Mouse (Mus musculus) c-Kit-positive CD71-positive TER-119-negative erythroid progenitor cells, embryonic 14.5 days (primary cell): ENCODE measurements around the gene Cox6b1.

ENCODE experiments used
- DNase-seq: peaks from one replicate; pipeline ENCODE4 v3.0.0-alpha.2; 2013; ENCODE audit warnings: low read depth

Cox6b1 gene

GRCm38 (mm10) chr7:30625530-30626384, at the start of gene Cox6b1:
Gene Cox6b1, minus strand, starts transcription at chr7:30626151.
- peak; percentile 81 for DNase-seq

DNA sequence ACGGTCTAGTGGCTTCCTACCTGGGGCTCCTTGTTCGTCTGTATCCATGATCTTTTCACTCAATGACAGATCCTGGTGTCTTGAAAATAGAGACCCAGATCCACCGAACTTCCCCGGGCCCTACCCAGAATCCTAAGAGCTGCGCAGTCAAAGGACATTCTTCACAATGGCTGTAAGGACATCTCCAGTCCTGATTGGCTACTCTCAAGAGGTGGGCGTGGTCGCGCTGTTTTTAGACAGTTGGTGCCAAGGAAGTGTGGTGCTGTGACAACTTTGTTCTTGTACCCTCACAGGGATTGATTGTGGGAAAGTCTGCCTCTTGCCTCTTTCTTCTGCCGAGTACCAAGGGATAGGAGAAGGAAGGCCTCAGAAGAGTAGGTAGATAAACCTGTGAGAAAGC, 45.5 kb upstream of the Cox6b1 start, which contains the start of gene Pmis2:
TSS of gene Pmis2 (minus strand) at position 126 of the 400 bp plus-strand sequence.
- DNase-seq = no peak

GRCm38 (mm10) chr7:30669229-30669628, 43.3 kb upstream of the Cox6b1 start:
- DNase-seq = peak; percentile 52

GRCm38 (mm10) chr7:30665321-30665720, 39.4 kb upstream of the Cox6b1 start:
- DNase-seq = no peak

DNA sequence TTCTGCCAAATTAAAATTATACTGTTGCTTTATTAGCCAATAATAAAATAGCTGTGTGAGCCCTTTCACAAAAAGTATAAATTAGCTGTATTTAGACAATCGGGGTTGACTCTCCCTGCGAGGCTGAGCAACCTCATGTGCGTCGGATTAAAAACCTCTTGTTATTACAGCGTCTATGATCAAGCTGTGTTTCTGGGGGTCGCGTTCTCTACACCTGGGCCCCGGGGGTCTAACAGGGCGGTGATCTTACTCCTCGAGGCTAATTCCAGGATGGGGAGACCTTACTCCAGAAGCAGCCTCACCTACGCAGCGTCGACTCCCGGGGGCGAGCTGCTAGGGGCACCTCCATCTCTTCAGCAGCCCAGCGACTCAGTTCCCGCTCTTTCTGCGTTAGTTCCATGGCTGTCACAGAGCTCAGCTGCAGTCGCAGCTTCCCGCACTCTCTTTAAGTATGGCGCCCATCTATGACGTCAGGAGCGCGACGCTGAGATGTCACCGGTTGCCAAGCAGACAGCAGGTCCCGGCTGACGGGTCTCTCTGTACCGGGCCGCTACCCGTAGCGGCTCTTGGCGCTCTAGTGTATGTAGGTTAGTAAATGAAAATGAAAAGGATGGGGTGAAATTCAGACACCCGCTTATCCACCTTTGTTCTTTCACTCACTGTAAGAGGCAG, 38.7 kb upstream of the Cox6b1 start, which contains the start of gene Haus5:
TSS of gene Haus5 (minus strand) at position 466 of the 672 bp plus-strand sequence.
- peak; percentile 92 for DNase-seq

GRCm38 (mm10) chr7:30649591-30650540, 23.9 kb upstream of the Cox6b1 start, which contains the start of gene Rbm42:
Gene Rbm42, minus strand, starts transcription at chr7:30650317.
- peak; percentile 99 for DNase-seq

GRCm38 (mm10) chr7:30639083-30639482, 13.1 kb upstream of the Cox6b1 start:
- DNase-seq = no peak

GRCm38 (mm10) chr7:30636395-30636794, 10.4 kb upstream of the Cox6b1 start:
- DNase-seq = no peak

- no peak for DNase-seq
These were observed 9.8 kb upstream of the Cox6b1 start, which contains the start of gene Etv2 for GRCm38 (mm10) chr7:30635752-30636151. Gene Etv2, minus strand, starts transcription at chr7:30635852.

DNA sequence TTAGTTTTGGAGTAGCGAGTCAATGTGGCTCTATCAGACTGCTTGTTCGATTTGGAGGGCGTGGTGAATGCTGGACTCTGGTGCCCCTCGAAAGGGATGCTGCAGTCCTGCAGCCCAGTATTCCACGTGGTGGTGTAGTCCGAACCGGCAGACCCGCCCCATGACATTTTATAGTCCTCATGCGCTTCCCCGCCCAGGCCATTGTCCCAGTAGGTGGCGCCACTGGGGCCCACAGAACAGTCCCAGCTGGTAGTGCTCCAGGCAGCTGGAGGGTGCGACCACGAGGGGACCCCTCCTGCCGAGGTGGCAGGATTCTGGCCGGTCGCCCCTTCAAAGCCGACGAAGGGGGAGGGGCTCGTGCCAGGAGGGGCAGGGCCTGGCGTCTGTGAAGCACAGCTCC, 8.7 kb upstream of the Cox6b1 start:
- peak; percentile 45 for DNase-seq

DNA sequence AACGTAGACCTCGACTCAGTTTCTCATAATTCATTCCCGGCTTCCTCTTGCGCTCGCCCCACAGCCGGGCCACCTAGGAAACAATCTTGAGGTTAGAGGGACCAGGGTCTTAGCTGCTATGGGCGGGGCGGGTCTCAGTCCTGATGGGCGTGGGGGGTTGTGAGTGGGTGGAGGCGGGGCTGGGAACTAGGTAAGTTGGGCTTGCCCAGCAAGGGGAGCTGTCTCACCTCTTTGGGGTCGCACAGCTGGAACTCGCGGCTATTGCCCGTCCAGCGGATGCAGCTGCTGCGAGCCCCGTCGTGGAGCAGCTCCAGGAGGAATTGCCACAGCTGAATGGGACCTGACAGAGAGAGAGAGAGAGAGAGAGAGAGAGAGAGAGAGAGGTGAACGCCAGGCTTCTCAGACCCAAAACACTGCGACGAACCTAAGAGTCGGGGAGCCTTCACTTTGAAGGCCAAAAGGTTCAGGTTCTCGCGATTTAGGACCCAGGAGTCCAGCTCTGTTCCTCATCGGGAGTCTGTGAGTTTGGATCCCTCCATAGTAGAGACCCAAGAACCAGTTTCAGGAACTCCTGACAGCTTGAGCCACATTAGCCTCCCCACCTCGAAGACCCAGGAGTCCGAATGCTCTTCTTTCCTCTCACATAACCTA, 7.9 kb upstream of the Cox6b1 start:
- no peak for DNase-seq

DNA sequence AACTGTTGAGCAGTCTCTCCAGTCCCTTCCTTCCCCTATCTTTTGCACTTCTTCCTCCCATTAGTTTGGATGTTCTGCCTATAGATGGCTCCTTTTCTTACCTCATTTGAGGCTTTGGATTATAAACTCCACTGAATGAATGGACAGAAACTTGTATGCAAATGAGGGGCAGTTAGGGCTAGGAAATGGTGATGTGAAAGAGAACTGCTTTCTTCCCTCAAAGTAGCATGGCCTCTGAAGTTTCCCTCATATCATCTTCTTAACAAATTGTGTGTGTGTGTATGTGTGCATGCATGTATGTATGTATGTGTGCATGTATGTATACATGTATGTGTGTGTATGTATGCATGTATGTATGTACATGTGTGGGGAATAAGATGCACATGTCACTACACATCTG, 3.1 kb upstream of the Cox6b1 start:
- no peak for DNase-seq

DNA sequence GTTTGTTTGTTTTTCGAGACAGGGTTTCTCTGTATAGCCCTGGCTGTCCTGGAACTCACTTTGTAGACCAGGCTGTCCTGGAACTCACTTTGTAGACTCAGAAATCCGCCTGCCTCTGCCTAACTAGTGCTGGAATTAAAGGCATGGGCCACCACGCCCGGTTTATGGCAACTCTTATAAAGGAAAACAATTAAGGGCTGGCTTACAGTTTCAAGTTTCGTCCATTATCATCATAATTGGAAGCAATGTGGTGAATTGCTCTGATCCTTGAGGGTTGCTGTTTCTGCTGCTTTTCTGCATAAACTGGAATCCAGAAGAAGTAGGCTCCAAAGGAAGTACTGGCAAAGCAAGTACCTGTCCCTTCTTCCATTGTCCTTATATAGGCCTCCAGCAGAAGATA, 696 bp upstream of the Cox6b1 start:
- no peak for DNase-seq

GRCm38 (mm10) chr7:30619202-30619601, 6.7 kb downstream of the Cox6b1 start:
- peak; percentile 38 for DNase-seq

- no peak for DNase-seq
These were observed 7.3 kb downstream of the Cox6b1 start for GRCm38 (mm10) chr7:30618658-30619057.

DNA sequence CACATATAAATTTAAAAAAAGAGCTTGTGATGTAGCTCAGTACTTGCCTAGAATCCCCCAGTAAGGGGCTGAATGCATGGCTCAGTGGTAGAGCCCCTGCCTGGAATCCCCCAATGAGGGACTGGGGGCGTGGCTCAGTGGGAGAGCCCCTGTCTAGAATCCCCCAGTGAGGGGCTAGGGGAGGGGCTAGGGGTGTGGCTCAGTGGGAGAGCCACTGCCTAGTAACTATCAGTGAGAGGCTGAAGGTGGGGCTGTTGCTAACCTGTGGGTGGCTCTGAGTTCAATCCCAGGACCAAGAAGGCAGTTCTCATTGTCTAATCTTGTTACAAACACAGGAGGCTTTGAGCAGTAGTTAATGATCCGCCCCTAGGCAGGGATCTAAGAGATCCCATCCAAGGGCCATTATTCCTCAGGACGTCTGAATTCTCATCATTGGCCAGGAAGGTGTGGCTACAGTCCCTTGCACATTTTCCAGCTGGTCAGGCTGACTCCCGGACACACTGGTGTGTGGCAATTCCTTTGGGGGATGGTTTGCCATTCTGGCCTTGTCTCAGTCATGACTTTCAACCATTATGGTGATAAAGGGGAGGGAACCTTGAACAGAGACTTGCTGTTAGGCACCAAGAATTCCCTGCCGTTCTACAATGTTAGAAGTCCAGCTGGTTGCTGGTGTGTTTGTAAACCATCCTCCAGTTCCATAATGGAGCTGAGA, 10.7 kb downstream of the Cox6b1 start:
- no peak for DNase-seq

GRCm38 (mm10) chr7:30614454-30614853, 11.5 kb downstream of the Cox6b1 start:
- no peak for DNase-seq

GRCm38 (mm10) chr7:30613529-30614112, 12.3 kb downstream of the Cox6b1 start:
- no peak for DNase-seq

DNA sequence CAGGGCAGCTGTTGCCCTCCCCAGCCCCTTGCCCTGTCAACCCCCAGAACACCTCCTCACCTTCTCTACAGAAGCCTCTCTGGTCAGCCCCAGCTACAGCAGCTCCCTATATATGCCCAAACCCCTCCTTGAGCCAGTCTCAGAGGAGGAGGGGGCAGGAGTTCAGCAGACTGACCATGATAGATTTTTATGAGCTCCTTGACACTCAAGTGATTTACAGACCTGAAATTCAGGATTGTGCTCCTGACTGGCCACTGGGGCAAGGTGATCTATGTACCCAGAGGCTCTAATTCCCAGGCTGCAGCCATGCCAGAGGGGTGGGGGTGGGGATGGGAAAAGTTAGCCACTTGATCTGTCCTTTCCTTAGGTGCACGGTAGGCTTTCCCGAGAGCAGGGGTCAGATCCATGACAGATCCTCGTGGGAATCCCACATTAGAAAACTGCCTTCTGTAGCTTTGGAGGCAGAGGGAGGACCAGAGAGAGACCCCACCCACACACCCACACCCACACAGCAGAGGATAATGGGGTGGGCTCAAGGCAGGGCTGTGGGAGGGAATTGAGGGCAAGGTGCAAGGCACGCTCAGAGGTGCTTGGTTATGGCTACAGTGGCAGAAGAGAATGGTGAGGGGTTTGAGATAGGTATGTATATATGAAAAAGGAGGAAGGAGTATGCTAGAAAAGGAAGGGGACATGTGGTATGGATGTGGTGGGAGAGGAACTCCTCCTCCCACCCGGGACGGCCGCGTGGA, 13.1 kb downstream of the Cox6b1 start, which contains the start of gene Upk1a:
TSS of gene Upk1a (minus strand) at position 194 of the 749 bp plus-strand sequence.
- no peak for DNase-seq
